Mouse (Mus musculus) testis, adult 2 months (tissue): ENCODE measurements around the gene Sun2.

Source experiments
- CTCF ChIP-seq: fragments of 200-500 bp; IDR thresholded peaks from 2 replicates; pipeline ENCODE4 v1.5.1; 2012; ENCODE audit warnings: low read depth, mild to moderate bottlenecking, inconsistent platforms, low read length, moderate library complexity; ENCODE audit not compliant: control insufficient read depth, insufficient read depth, insufficient replicate concordance
- POLR2A ChIP-seq: fragments of 200-500 bp; IDR thresholded peaks from 2 replicates; pipeline ENCODE4 v1.6.1; 2012; ENCODE audit warnings: low read depth, mild to moderate bottlenecking, inconsistent platforms, low read length, moderate library complexity; ENCODE audit not compliant: control insufficient read depth

DNA sequence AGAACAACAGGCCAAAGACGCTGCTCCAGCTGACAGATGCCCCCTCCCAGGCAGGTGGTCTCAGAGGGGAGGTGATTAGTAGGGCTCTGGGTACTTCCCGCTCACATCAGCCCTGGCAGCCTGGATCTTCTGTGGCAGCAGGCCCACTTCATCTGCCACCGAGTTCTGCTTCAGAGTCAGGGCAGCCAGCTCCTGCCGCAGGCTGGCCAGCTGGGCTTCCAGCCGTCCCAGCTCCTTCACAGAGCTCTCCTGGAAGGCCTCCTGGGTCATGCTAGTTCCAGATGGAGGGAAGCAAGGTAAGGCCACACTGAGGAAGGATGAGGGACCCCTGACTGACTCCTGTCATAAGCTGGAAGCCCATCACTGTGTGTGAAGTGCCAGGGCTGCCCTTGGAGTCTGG lies 14.0 kb downstream of the Sun2 start:
- TF ChIP-seq CTCF (no peak), POLR2A (no peak)
